Mouse (Mus musculus): ENCODE data around the gene Gm20716. TPM values are rescaled to one million over a fixed set of nuclear protein-coding genes. Genes with fewer than 3 reads are reported as not detected.
A peak's percentile ranks its signal among the peaks of the same experiment; 100 is the strongest.

Gene Gm20716
- polyA plus RNA-seq, 1 experiment from 2014 or later, result 24.6 TPM

- Histone ChIP-seq H3K9me3 (ENCODE audit: control insufficient read depth, low read length) (no peaks in the 10 kb centered on the region), H3K36me3 (ENCODE audit: control insufficient read depth, insufficient read depth, low read length) (no peaks in the 10 kb centered on the region), H3K27ac (ENCODE audit: low read depth, low read length) (no peak overlapping the region), H3K4me2 (no peak overlapping the region), H3K27me3 (ENCODE audit: control insufficient read depth, insufficient read depth, low read length) (no peaks in the 10 kb centered on the region), H3K4me1 (ENCODE audit: control insufficient read depth, insufficient read depth, low read length) (peaks cover 19% of the 10 kb centered on the region), H3K9ac (ENCODE audit: low read length) (no peak overlapping the region), H3K4me3 (ENCODE audit: low read depth, low read length) (no peak overlapping the region)
- WGBS, result 90% methylated on average over 5 of the region's 5 CpGs
- ATAC-seq (ENCODE audit: low FRiP score), result no peak
- DNase-seq (ENCODE audit: low spot score, missing footprints), result no peak
Measured at GRCm38 (mm10) chr2:168233286-168233685, 3.1 kb upstream of the Gm20716 start.

- H3K27me3 ChIP-seq (ENCODE audit: control insufficient read depth, insufficient read depth, low read length), result no peaks in the 10 kb centered on the region
- H3K4me1 ChIP-seq (ENCODE audit: control insufficient read depth, insufficient read depth, low read length), result peaks cover 19% of the 10 kb centered on the region
- H3K4me2 ChIP-seq, result peak overlapping the region; percentile 99
- no peaks in the 10 kb centered on the region for H3K36me3 ChIP-seq (ENCODE audit: control insufficient read depth, insufficient read depth, low read length)
- H3K4me3 ChIP-seq (ENCODE audit: low read depth, low read length), result peak overlapping the region; percentile 99
- no peak for ATAC-seq (ENCODE audit: low FRiP score)
- WGBS, result 73% methylated on average over 31 of the region's 33 CpGs
- DNase-seq (ENCODE audit: low spot score, missing footprints), result peak; percentile 41
- no peak overlapping the region for H3K27ac ChIP-seq (ENCODE audit: low read depth, low read length)
- H3K9me3 ChIP-seq (ENCODE audit: control insufficient read depth, low read length), result no peaks in the 10 kb centered on the region
- H3K9ac ChIP-seq (ENCODE audit: low read length), result peak overlapping the region; percentile 87
Measured at GRCm38 (mm10) chr2:168231471-168231829, 1.3 kb upstream of the Gm20716 start.

GRCm38 (mm10) chr2:168230773-168231470 lies 758 bp upstream of the Gm20716 start:
- WGBS, result 3% methylated on average over 95 of the region's 105 CpGs
- DNase-seq (ENCODE audit: low spot score, missing footprints), result peak; percentile 86

GRCm38 (mm10) chr2:168229116-168230025 lies 793 bp downstream of the Gm20716 start:
- H3K27ac ChIP-seq (ENCODE audit: low read depth, low read length), result no peak overlapping the region
- no peaks in the 10 kb centered on the region for H3K9me3 ChIP-seq (ENCODE audit: control insufficient read depth, low read length)
- H3K4me3 ChIP-seq (ENCODE audit: low read depth, low read length), result peak overlapping the region; percentile 99
- no peaks in the 10 kb centered on the region for H3K27me3 ChIP-seq (ENCODE audit: control insufficient read depth, insufficient read depth, low read length)
- DNase-seq (ENCODE audit: low spot score, missing footprints) (peak; percentile 68), ATAC-seq (ENCODE audit: low FRiP score) (no peak; the same call in 1 of the 2 replicates)
- WGBS, result 21% methylated on average over 41 of the region's 41 CpGs
- H3K4me1 ChIP-seq (ENCODE audit: control insufficient read depth, insufficient read depth, low read length), result peaks cover 19% of the 10 kb centered on the region
- H3K4me2 ChIP-seq, result peak overlapping the region; percentile 99
- peaks cover 10% of the 10 kb centered on the region for H3K36me3 ChIP-seq (ENCODE audit: control insufficient read depth, insufficient read depth, low read length)
- peak overlapping the region; percentile 87 for H3K9ac ChIP-seq (ENCODE audit: low read length)

More at GRCm38 (mm10) chr2:168230773-168231470, 758 bp upstream of the Gm20716 start:
- Histone ChIP-seq H3K36me3 (ENCODE audit: control insufficient read depth, insufficient read depth, low read length) (peaks cover under 1% of the 10 kb centered on the region; the same call in 1 of the 2 replicates), H3K4me1 (ENCODE audit: control insufficient read depth, insufficient read depth, low read length) (peaks cover 19% of the 10 kb centered on the region), H3K4me2 (peak overlapping the region; percentile 99), H3K9ac (ENCODE audit: low read length) (peak overlapping the region; percentile 87), H3K4me3 (ENCODE audit: low read depth, low read length) (peak overlapping the region; percentile 99), H3K9me3 (ENCODE audit: control insufficient read depth, low read length) (no peaks in the 10 kb centered on the region), H3K27me3 (ENCODE audit: control insufficient read depth, insufficient read depth, low read length) (no peaks in the 10 kb centered on the region), H3K27ac (ENCODE audit: low read depth, low read length) (peak overlapping the region; percentile 76; the same call in 1 of the 2 replicates)
- peak; percentile 65 for ATAC-seq (ENCODE audit: low FRiP score)

- Histone ChIP-seq H3K27me3 (ENCODE audit: control insufficient read depth, insufficient read depth, low read length) (no peaks in the 10 kb centered on the region), H3K36me3 (ENCODE audit: control insufficient read depth, insufficient read depth, low read length) (peaks cover 19% of the 10 kb centered on the region), H3K27ac (ENCODE audit: low read depth, low read length) (no peak overlapping the region), H3K9me3 (ENCODE audit: control insufficient read depth, low read length) (no peaks in the 10 kb centered on the region), H3K4me3 (ENCODE audit: low read depth, low read length) (no peak overlapping the region), H3K4me2 (no peak overlapping the region), H3K4me1 (ENCODE audit: control insufficient read depth, insufficient read depth, low read length) (no peaks in the 10 kb centered on the region), H3K9ac (ENCODE audit: low read length) (no peak overlapping the region)
- ATAC-seq (ENCODE audit: low FRiP score) (no peak), DNase-seq (ENCODE audit: low spot score, missing footprints) (peak; percentile 69)
- WGBS, result 90% methylated on average over 6 of the region's 6 CpGs
Measured at GRCm38 (mm10) chr2:168223326-168223725, 6.8 kb downstream of the Gm20716 start.

- H3K9me3 ChIP-seq (ENCODE audit: control insufficient read depth, low read length), result no peaks in the 10 kb centered on the region
- H3K4me3 ChIP-seq (ENCODE audit: low read depth, low read length), result no peak overlapping the region
- H3K9ac ChIP-seq (ENCODE audit: low read length), result no peak overlapping the region
- ATAC-seq (ENCODE audit: low FRiP score) (no peak), DNase-seq (ENCODE audit: low spot score, missing footprints) (no peak)
- no peak overlapping the region for H3K27ac ChIP-seq (ENCODE audit: low read depth, low read length)
- no peaks in the 10 kb centered on the region for H3K4me1 ChIP-seq (ENCODE audit: control insufficient read depth, insufficient read depth, low read length)
- H3K4me2 ChIP-seq, result no peak overlapping the region
- no peaks in the 10 kb centered on the region for H3K27me3 ChIP-seq (ENCODE audit: control insufficient read depth, insufficient read depth, low read length)
- peaks cover 6% of the 10 kb centered on the region; the same call in 1 of the 2 replicates for H3K36me3 ChIP-seq (ENCODE audit: control insufficient read depth, insufficient read depth, low read length)
- 36% methylated on average over 5 of the region's 5 CpGs for WGBS
Measured at GRCm38 (mm10) chr2:168213788-168214397, 16.3 kb downstream of the Gm20716 start.

- ATAC-seq (ENCODE audit: low FRiP score) (peak; percentile 1; the same call in 1 of the 2 replicates), DNase-seq (ENCODE audit: low spot score, missing footprints) (no peak)
- Histone ChIP-seq H3K27ac (ENCODE audit: low read depth, low read length) (peak overlapping the region; percentile 99; the same call in 1 of the 2 replicates), H3K36me3 (ENCODE audit: control insufficient read depth, insufficient read depth, low read length) (peaks cover 16% of the 10 kb centered on the region; the same call in 1 of the 2 replicates), H3K9ac (ENCODE audit: low read length) (no peak overlapping the region), H3K9me3 (ENCODE audit: control insufficient read depth, low read length) (no peaks in the 10 kb centered on the region; the same call in 1 of the 2 replicates), H3K4me3 (ENCODE audit: low read depth, low read length) (no peak overlapping the region), H3K27me3 (ENCODE audit: control insufficient read depth, insufficient read depth, low read length) (no peaks in the 10 kb centered on the region), H3K4me2 (no peak overlapping the region), H3K4me1 (ENCODE audit: control insufficient read depth, insufficient read depth, low read length) (peaks cover 14% of the 10 kb centered on the region)
- WGBS, result 92% methylated on average over 3 of the region's 3 CpGs
Measured at GRCm38 (mm10) chr2:168207883-168208282, 22.3 kb downstream of the Gm20716 start.

- ATAC-seq (ENCODE audit: low FRiP score) (peak; percentile 92), DNase-seq (ENCODE audit: low spot score, missing footprints) (peak; percentile 99)
- peaks cover 16% of the 10 kb centered on the region; the same call in 1 of the 2 replicates for H3K36me3 ChIP-seq (ENCODE audit: control insufficient read depth, insufficient read depth, low read length)
- under 1% methylated on average over 63 of the region's 89 CpGs for WGBS
- H3K4me3 ChIP-seq (ENCODE audit: low read depth, low read length), result peak within 1 kb of the TSS; percentile 92
- H3K4me1 ChIP-seq (ENCODE audit: control insufficient read depth, insufficient read depth, low read length), result peaks cover 14% of the 10 kb centered on the region
- no peaks in the 10 kb centered on the region for H3K27me3 ChIP-seq (ENCODE audit: control insufficient read depth, insufficient read depth, low read length)
- peak within 1 kb of the TSS; percentile 100 for H3K9ac ChIP-seq (ENCODE audit: low read length)
- no peaks in the 10 kb centered on the region; the same call in 1 of the 2 replicates for H3K9me3 ChIP-seq (ENCODE audit: control insufficient read depth, low read length)
- peak within 1 kb of the TSS; percentile 56 for H3K4me2 ChIP-seq
- H3K27ac ChIP-seq (ENCODE audit: low read depth, low read length), result peak within 1 kb of the TSS; percentile 99
Measured at GRCm38 (mm10) chr2:168206725-168207644, 23.2 kb downstream of the Gm20716 start, which contains the start of gene Adnp. Gene Adnp (minus strand): TSS chr2:168207112.

All from midbrain, embryonic 11.5 days (tissue).